Comparison of ENCODE assay signal across 9 mouse cellular contexts in the genomic region with DNA sequence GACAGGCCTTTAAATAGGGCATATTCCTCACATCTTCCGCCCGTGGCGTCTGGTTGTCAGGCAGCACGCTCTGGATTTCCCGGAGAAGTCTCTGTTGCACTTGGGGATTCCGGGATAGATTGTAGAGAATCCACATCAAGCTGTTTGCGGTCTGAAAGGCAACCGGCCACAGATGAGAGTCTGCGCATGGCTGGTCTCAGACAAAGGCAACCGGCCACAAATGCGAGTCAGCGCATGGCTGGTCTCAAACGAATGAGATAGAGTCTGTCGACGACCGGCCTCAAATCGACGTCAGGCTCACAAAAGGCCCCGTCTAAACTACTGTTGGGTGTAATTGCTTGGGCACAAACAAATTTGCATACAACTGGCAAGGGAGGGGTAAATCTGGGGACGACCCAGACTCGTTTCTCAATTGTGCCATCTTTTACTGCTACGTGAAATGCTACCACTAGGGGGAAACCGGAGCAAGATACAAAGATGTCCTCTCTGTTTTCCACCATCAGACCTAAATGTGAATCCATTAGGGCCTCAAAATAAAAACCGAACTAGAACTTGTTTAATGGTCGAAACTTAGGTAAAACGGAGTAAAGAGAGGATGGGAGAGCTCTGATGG. TPM values are rescaled to one million over a fixed set of nuclear protein-coding genes. Genes with fewer than 3 reads are reported as not detected.
DNase-seq lines count a peak whose midpoint lies in the region; ATAC-seq lines count a peak whose summit lies in the region.
"Had no signal": no experiment of that assay in that cellular context is flagged by ENCODE, and none has a peak within 500 bp of the region (broad histone marks: within the 10 kb centered on the region; RNA-seq: fewer than 3 reads in every experiment).

No protein-coding gene starts in this region.

- peaks cover 12% of the 10 kb centered on the region for H3K27me3 ChIP-seq in forebrain, embryonic 13.5 days
- no peaks in the 10 kb centered on the region for H3K27me3 ChIP-seq in forebrain, embryonic 16.5 days (replicated peaks; ENCODE audit: control insufficient read depth, insufficient read depth, low read length)
- H3K27me3 ChIP-seq in midbrain, embryonic 11.5 days (ENCODE audit: control insufficient read depth, insufficient read depth, low read length) = no peaks in the 10 kb centered on the region; the same call in 1 of the 2 replicates

- peak; percentile 55; the same call in 1 of the 2 replicates for ATAC-seq in forebrain, embryonic 13.5 days
- no peak for ATAC-seq in forebrain, embryonic 16.5 days
- peak; percentile 48; the same call in 1 of the 2 replicates for ATAC-seq in midbrain, embryonic 11.5 days (ENCODE audit: low FRiP score)

- H3K9ac ChIP-seq in forebrain, embryonic 13.5 days = no peak overlapping the region
- no peak overlapping the region for H3K9ac ChIP-seq in forebrain, embryonic 16.5 days (replicated peaks; ENCODE audit: low read depth, low read length)
- no peak overlapping the region for H3K9ac ChIP-seq in midbrain, embryonic 11.5 days (ENCODE audit: low read length)

- H3K9me3 ChIP-seq in forebrain, embryonic 13.5 days (replicated peaks) = no peaks in the 10 kb centered on the region
- no peaks in the 10 kb centered on the region for H3K9me3 ChIP-seq in forebrain, embryonic 16.5 days (ENCODE audit: control insufficient read depth, low read length)
- no peaks in the 10 kb centered on the region for H3K9me3 ChIP-seq in midbrain, embryonic 11.5 days (ENCODE audit: control insufficient read depth, low read length)

- no peak overlapping the region for H3K27ac ChIP-seq in forebrain, embryonic 13.5 days
- H3K27ac ChIP-seq in forebrain, embryonic 16.5 days (ENCODE audit: low read length) = no peak overlapping the region
- H3K27ac ChIP-seq in midbrain, embryonic 11.5 days (ENCODE audit: low read depth, low read length) = no peak overlapping the region; the same call in 1 of the 2 replicates

- H3K4me1 ChIP-seq in forebrain, embryonic 13.5 days = 0 out of 2 replicates have a peak, but pooled peaks cover 11% of the 10 kb centered on the region
- H3K4me1 ChIP-seq in forebrain, embryonic 16.5 days (replicated peaks; ENCODE audit: control insufficient read depth, insufficient read depth, low read length) = no peaks in the 10 kb centered on the region
- H3K4me1 ChIP-seq in midbrain, embryonic 11.5 days (ENCODE audit: control insufficient read depth, insufficient read depth, low read length) = no peaks in the 10 kb centered on the region

- DNase-seq in CD4-positive helper T cell, adult 2 months (ENCODE audit: low read depth, low spot score) = peak; percentile 16
- DNase-seq in embryo, embryonic 11 days = peak; percentile 62
- peak; percentile 92 for DNase-seq in midbrain, embryonic 11.5 days (ENCODE audit: low spot score, missing footprints)
- DNase-seq in left cerebral cortex, adult 9 months (ENCODE audit: low spot score in 2 of 2) = no peak
- no peak for DNase-seq in urinary bladder, postnatal 25 days (ENCODE audit: low spot score)
- DNase-seq in gastrocnemius, postnatal 10 days = no peak

- no peak overlapping the region for H3K4me3 ChIP-seq in forebrain, embryonic 13.5 days
- no peak overlapping the region for H3K4me3 ChIP-seq in forebrain, embryonic 16.5 days (replicated peaks; ENCODE audit: low read length)
- no peak overlapping the region for H3K4me3 ChIP-seq in midbrain, embryonic 11.5 days (ENCODE audit: low read depth, low read length)

- H3K36me3 ChIP-seq in forebrain, embryonic 13.5 days (ENCODE audit: poor library complexity, severe bottlenecking) = no peaks in the 10 kb centered on the region
- H3K36me3 ChIP-seq in forebrain, embryonic 16.5 days (ENCODE audit: control insufficient read depth, insufficient read depth) = no peaks in the 10 kb centered on the region
- H3K36me3 ChIP-seq in midbrain, embryonic 11.5 days (ENCODE audit: control insufficient read depth, insufficient read depth, low read length) = no peaks in the 10 kb centered on the region

- 46% methylated on average over 26 of the region's 26 CpGs for WGBS in forebrain, embryonic 13.5 days
- 46% methylated on average over 26 of the region's 26 CpGs for WGBS in forebrain, embryonic 16.5 days
- WGBS in midbrain, embryonic 11.5 days = 47% methylated on average over 26 of the region's 26 CpGs

- no peak overlapping the region; the same call in 1 of the 2 replicates for H3K4me2 ChIP-seq in forebrain, embryonic 13.5 days
- H3K4me2 ChIP-seq in forebrain, embryonic 16.5 days (ENCODE audit: low read length) = no peak overlapping the region
- H3K4me2 ChIP-seq in midbrain, embryonic 11.5 days = no peak overlapping the region

RNA-seq across cellular contexts. Expression of a gene that starts 8.2 kb away (rescaled TPM):
- polyA plus RNA-seq in forebrain, embryonic 13.5 days (2015; fragmentation: Nextera tagmentation; extraction: Ambion mirVana) = 134 and 166 TPM in 2 replicates
- polyA plus RNA-seq in forebrain, embryonic 16.5 days (2015; fragmentation: Nextera tagmentation; extraction: Ambion mirVana) = 116 and 120 TPM in 2 replicates
- 118 and 138 TPM in 2 replicates for polyA plus RNA-seq in midbrain, embryonic 11.5 days (2014; fragmentation: Nextera tagmentation; extraction: Ambion mirVana)
- total RNA-seq in gastrocnemius, postnatal 10 days (2021) = 10 to 100 TPM; 21.9 to 25.9 TPM

RNA-seq across cellular contexts. Expression of a gene that starts 8.9 kb away (rescaled TPM):
- polyA plus RNA-seq in forebrain, embryonic 13.5 days (2015; fragmentation: Nextera tagmentation; extraction: Ambion mirVana) = 0.13 TPM in 1 of 2 replicates, not detected in the other
- polyA plus RNA-seq in forebrain, embryonic 16.5 days (2015; fragmentation: Nextera tagmentation; extraction: Ambion mirVana) = 0.11 TPM in 1 of 2 replicates, not detected in the other
- 0.05 and 0.07 TPM in 2 replicates for polyA plus RNA-seq in midbrain, embryonic 11.5 days (2014; fragmentation: Nextera tagmentation; extraction: Ambion mirVana)
- total RNA-seq in gastrocnemius, postnatal 10 days (2021) = not detected
- total RNA-seq: layer of hippocampus, postnatal 10 days had no signal

Comparison
In these comparisons a context has a peak if more than half of its experiments do, and no peak if none do; other contexts are left out.
1. DNase-seq: peak in CD4-positive helper T cell, adult 2 months (single experiment), embryo, embryonic 11 days (single experiment) and midbrain, embryonic 11.5 days (single experiment); none in left cerebral cortex, adult 9 months (0 of 2), urinary bladder, postnatal 25 days (single experiment) and gastrocnemius, postnatal 10 days (single experiment).